Mouse (Mus musculus) liver, embryonic 14.5 days (tissue): Measurements from ENCODE around the gene Zdhhc18. TPM values are rescaled to one million over a fixed set of nuclear protein-coding genes. Genes with fewer than 3 reads are reported as not detected.

ENCODE experiments used
- ATAC-seq: fragments of 200-750 bp; cut with Nextera tagmentation; 2 replicates; pipeline ENCODE4 v1.8.0; 2017; ENCODE audit warnings: moderate number of reproducible peaks, mild to moderate bottlenecking, moderate library complexity; ENCODE audit not compliant: insufficient read depth
- DNase-seq, 3 experiments: peaks; one replicate each; pipeline ENCODE4 v3.0.0-alpha.2; 2012 to 2013; ENCODE audit warnings: low read depth in 3 of 3, low spot score in 3 of 3
- H3K27ac ChIP-seq: fragments of 300-500 bp; sonication (generic); 2 replicates; pipeline ENCODE4 v1.5.1; 2014; ENCODE audit warnings: moderate library complexity, mild to moderate bottlenecking, control low read depth, inconsistent platforms
- H3K27me3 ChIP-seq: fragments of 300-500 bp; sonication (generic); 2 replicates; pipeline ENCODE4 v1.6.1; 2014; ENCODE audit warnings: mild to moderate bottlenecking, low read length, moderate library complexity; ENCODE audit not compliant: control insufficient read depth, insufficient read depth
- H3K36me3 ChIP-seq: fragments of 300-500 bp; sonication (generic); replicated peaks from 2 replicates; pipeline ENCODE4 v1.6.1; 2014; ENCODE audit warnings: low read depth; ENCODE audit not compliant: control insufficient read depth, insufficient read depth
- H3K4me1 ChIP-seq, 2 experiments: fragments of 200-500 bp in 1 of 2; fragments of 300-500 bp in 1 of 2; sonication (generic) in 1 of 2; replicated peaks; 2 replicates each; pipeline ENCODE4 v1.6.1; 2012 to 2014; ENCODE audit warnings: antibody characterized with exemption in 1 of 2, inconsistent platforms in 1 of 2, low read length in 1 of 2; ENCODE audit not compliant: control insufficient read depth in 2 of 2, insufficient read depth in 2 of 2
- H3K4me2 ChIP-seq: fragments of 300-500 bp; sonication (generic); 2 replicates; pipeline ENCODE4 v1.6.1; 2014; ENCODE audit warnings: low read depth, mild to moderate bottlenecking, control low read depth, moderate library complexity
- H3K4me3 ChIP-seq, 2 experiments: fragments of 200-500 bp in 1 of 2; fragments of 300-500 bp in 1 of 2; sonication (generic) in 1 of 2; 2 replicates each; pipeline ENCODE4 v1.5.1; 2012 to 2014; ENCODE audit warnings: low read depth in 2 of 2, low read length in 2 of 2, mild to moderate bottlenecking in 2 of 2, control low read depth in 1 of 2, inconsistent platforms in 1 of 2, moderate library complexity in 1 of 2; ENCODE audit not compliant: insufficient read depth in 1 of 2
- H3K9ac ChIP-seq: fragments of 300-500 bp; sonication (generic); replicated peaks from 2 replicates; pipeline ENCODE4 v1.6.1; 2014; ENCODE audit warnings: mild to moderate bottlenecking, control low read depth, moderate library complexity
- H3K9me3 ChIP-seq: fragments of 300-500 bp; sonication (generic); 2 replicates; pipeline ENCODE4 v1.6.1; 2016; ENCODE audit warnings: low read length, mixed read lengths; ENCODE audit not compliant: control insufficient read depth
- CTCF ChIP-seq: IDR thresholded peaks from 2 replicates; pipeline ENCODE4 v1.5.1; 2016; ENCODE audit warnings: antibody characterized with exemption, low read depth, control low read depth
- EP300 ChIP-seq: IDR thresholded peaks from 2 replicates; pipeline ENCODE4 v1.6.1; 2016; ENCODE audit warnings: antibody characterized with exemption, low read depth
- WGBS: fragments of 180-500 bp; shearing (Covaris S2); extraction: QIAGEN DNeasy Blood & Tissue Kit; methylation state at CpG from one replicate; pipeline ENCODE4 v1.1.7; 2014; ENCODE audit not compliant: insufficient replicate concordance; 5-methylcytosine and 5-hydroxymethylcytosine counted together
- polyA plus RNA-seq, 2 experiments: library from polyadenylated mRNA; depleted of rRNA in 1 of 2; stranded (reverse) in 1 of 2; unstranded in 1 of 2; fragments of >200 nt; fragmentation: Nextera tagmentation in 1 of 2; extraction: Ambion mirVana in 1 of 2; gene quantifications; 2 replicates each; pipeline versions ENCODE4 v1.2.1 to v1.2.3; 2012 to 2014

Zdhhc18 gene
- polyA plus RNA-seq, 2 experiments: 0.90 to 3.9 TPM

DNA sequence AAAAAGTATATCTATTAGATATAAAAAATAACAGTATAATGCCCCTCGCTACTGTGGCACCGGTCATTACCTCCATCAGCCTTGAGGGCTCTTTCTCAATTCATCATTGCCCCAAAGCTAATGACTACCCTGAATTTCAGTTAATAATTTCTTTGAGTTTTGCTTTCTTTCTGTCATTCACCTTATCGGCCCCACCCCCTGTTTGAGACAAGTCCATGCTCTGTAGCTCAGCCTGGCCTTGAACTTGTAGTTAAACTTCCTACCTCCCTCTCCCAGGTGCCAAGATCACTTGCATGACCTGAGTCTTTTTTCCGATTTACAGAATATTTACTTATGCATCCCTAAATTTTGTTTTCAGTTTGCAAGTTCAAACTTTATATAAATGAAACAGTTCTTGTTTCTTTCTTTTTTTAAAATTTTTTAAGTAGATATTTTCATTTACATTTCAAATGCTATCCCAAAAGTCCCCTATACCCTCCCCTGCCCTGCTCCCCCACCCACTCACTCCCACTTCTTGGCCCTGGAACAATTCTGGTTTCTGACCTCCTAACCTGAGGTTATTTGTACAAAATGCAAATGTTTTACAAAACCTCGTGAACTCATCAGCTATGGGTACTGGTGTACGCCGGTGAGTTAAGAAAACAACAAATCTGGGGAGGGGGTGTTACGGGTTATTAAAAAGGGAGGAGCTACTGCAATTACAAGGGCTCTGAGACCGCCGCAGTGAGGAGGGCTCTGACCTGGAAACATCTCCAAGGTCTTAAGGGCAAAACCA lies 80.5 kb downstream of the Zdhhc18 start:
- no peak for TF ChIP-seq EP300
- no peak for TF ChIP-seq CTCF
- Histone ChIP-seq H3K27me3 (no peaks in the 10 kb centered on the region), H3K9ac (no peak overlapping the region), H3K9me3 (no peaks in the 10 kb centered on the region; the same call in 1 of the 2 replicates), H3K4me2 (peak overlapping the region; percentile 0; the same call in 1 of the 2 replicates), H3K27ac (no peak overlapping the region), H3K4me1 (peaks cover 4 to 9% of the 10 kb centered on the region in 2 experiments; a peak in 3 of 4 replicates), H3K36me3 (no peaks in the 10 kb centered on the region), H3K4me3 (no peak overlapping the region)
- no peak for ATAC-seq
- WGBS: 64% methylated on average over 10 of the region's 10 CpGs
- no peak for DNase-seq

DNA sequence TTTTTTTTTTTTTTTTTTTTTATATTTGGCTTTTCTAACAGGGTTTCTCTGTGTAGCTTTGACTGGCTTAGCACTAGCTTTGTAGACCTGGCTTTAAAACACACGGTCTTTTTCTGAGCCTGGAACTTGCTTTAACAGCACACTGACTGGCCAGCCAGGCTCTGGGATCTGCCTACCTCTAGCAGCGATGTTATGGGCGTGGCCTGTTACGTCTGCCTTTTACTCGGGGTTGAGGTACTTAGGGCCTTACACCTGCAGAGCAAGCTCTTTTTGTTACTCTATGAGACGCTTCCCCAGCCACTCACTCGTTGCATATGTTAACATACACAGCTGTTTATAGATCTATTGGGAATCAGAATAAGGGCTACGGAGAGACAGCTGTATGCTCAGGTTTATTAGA lies 82.7 kb downstream of the Zdhhc18 start:
- Histone ChIP-seq H3K4me2 (no peak overlapping the region), H3K4me1 (0 out of 4 replicates have a peak, but pooled peaks cover 0 to 2% of the 10 kb centered on the region in 2 experiments), H3K9me3 (no peaks in the 10 kb centered on the region; the same call in 1 of the 2 replicates), H3K27me3 (no peaks in the 10 kb centered on the region), H3K4me3 (no peak overlapping the region), H3K36me3 (no peaks in the 10 kb centered on the region), H3K27ac (no peak overlapping the region), H3K9ac (no peak overlapping the region)
- TF ChIP-seq EP300: no peak
- no peak for TF ChIP-seq CTCF
- ATAC-seq: no peak
- 25% methylated on average over 8 of the region's 8 CpGs for WGBS
- DNase-seq: no peak

DNA sequence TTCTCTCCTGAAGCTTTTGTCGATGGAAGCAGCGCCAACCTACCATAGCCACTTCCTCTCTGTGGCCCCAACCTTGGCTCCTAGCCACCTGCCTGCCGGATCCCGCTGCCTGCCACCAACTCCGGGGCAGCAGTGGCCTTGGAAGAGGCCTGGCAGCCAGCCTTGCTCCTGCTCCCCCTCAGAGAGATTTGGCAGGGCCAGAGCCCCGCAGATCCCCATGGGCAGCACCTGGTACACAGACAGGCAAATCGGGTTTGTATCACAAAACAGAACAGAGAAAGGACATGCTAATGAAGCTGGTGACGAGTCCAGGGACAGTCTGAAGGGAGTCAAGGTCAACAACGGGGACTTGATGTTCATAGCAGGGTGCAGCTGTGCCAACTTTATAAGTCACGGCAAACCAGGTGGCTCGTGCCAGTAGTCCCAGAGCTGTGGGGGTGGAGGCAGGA lies 86.8 kb downstream of the Zdhhc18 start:
- Histone ChIP-seq H3K9ac (no peak overlapping the region), H3K27ac (no peak overlapping the region), H3K4me1 (0 out of 4 replicates have a peak, but pooled peaks cover 0 to 2% of the 10 kb centered on the region in 2 experiments), H3K4me3 (no peak overlapping the region), H3K27me3 (no peaks in the 10 kb centered on the region), H3K36me3 (no peaks in the 10 kb centered on the region), H3K4me2 (no peak overlapping the region), H3K9me3 (no peaks in the 10 kb centered on the region; the same call in 1 of the 2 replicates)
- DNase-seq: no peak
- 64% methylated on average over 11 of the region's 11 CpGs for WGBS
- ATAC-seq: no peak
- no peak for TF ChIP-seq CTCF
- TF ChIP-seq EP300: no peak

DNA sequence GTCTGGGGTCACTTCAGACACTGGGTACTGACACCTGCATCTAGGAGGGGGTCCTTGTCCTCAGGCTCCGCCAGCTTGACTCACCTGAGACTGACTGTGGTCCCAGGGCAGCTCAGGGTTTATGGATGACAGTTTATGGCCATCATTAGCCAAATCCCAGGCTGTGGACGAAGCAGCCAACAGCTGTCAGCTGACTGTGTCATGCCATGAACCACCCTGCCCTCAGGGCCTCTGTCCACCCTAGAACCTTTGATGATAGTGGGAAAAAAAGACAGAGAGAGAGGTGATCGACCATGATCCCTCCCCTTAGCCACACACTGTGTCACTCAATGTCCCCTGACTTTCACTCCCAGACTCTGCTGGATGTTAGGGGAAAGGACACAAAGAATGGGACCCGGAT lies 88.3 kb downstream of the Zdhhc18 start:
- Histone ChIP-seq H3K4me2 (no peak overlapping the region), H3K4me3 (no peak overlapping the region), H3K9me3 (no peaks in the 10 kb centered on the region; the same call in 1 of the 2 replicates), H3K36me3 (no peaks in the 10 kb centered on the region), H3K27me3 (no peaks in the 10 kb centered on the region), H3K4me1 (no peaks in the 10 kb centered on the region), H3K9ac (no peak overlapping the region), H3K27ac (no peak overlapping the region)
- ATAC-seq (no peak), DNase-seq (no peak)
- no peak for TF ChIP-seq EP300
- no peak for TF ChIP-seq CTCF
- WGBS: 59% methylated on average over 4 of the region's 4 CpGs

DNA sequence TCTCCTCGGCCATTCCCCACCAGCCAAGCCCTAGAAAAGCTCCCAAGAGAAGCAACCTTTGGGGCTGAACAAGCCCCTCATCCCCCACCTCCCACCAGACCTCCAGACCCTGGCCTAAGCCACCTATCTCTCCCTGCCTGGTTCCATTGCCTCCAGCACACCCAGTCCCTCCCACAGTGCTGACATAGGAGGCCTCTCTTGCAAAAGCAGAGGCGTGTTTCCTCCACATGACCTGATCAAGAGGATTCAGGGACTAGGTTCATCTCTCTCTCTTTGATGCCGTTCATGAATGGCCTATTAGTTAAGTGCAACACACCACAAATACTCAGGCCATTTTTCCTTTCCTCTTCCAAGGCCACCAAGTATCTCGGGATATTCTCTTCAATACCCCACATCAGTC lies 90.1 kb downstream of the Zdhhc18 start:
- no peak for ATAC-seq
- Histone ChIP-seq H3K27me3 (no peaks in the 10 kb centered on the region), H3K4me1 (no peaks in the 10 kb centered on the region), H3K36me3 (no peaks in the 10 kb centered on the region), H3K4me2 (no peak overlapping the region), H3K9me3 (no peaks in the 10 kb centered on the region; the same call in 1 of the 2 replicates), H3K9ac (no peak overlapping the region), H3K27ac (no peak overlapping the region), H3K4me3 (no peak overlapping the region)
- no peak for DNase-seq
- no peak for TF ChIP-seq CTCF
- no peak for TF ChIP-seq EP300
- 50% methylated on average over 4 of the region's 4 CpGs for WGBS
